Comparison of ENCODE assay signal across 8 mouse cellular contexts in the genomic region with DNA sequence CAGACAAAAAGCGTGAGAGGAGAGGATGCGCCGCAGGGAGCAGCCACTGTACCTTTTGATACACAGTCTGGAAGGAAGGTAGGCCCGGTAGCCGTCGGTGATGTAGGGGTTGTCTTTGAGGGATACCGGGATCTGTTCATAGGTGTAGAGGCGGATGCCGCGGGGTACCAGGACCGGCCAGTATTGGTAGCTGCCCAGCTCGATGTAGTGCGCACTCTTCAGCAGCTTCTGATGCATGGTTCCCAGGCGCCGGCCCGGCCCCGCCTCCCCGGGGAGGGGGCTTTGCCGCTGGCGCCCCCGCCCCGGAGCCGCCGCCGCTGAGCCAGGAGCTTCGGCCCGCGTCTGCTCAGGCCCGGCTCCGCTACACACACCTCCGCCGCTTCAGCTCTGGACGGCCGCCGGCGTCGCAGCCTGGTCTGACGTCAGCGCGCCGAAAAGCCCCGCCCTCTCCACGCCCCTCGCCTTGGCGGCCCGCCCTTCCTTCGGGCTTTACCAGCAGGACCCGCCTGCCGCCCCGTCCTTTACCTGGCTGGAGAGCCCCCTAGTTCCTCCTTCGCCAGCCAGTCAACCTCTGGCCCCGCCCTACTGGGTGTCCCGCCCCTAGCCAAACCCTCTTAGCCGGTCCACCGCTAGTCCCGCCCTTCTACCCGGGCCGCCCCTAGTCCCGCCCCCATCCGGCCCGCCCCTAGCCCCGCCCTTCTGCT. TPM values are rescaled to one million over a fixed set of nuclear protein-coding genes. Genes with fewer than 3 reads are reported as not detected.
DNase-seq lines count a peak whose midpoint lies in the region; ATAC-seq and TF ChIP-seq lines count a peak whose summit lies in the region.

A gene (minus strand): TSS at position 390 of the 704 bp plus-strand sequence.

- H3K4me2 ChIP-seq in forebrain, embryonic 13.5 days = peak within 1 kb of the TSS; percentile 71
- H3K4me2 ChIP-seq in liver, postnatal 0 days (ENCODE audit: low read depth, low read length) = peak within 1 kb of the TSS; percentile 99
- H3K4me2 ChIP-seq in neural tube, embryonic 14.5 days (ENCODE audit: low read depth, low read length) = peak within 1 kb of the TSS; percentile 71

- H3K9ac ChIP-seq in forebrain, embryonic 13.5 days = peak within 1 kb of the TSS; percentile 83
- H3K9ac ChIP-seq in liver, postnatal 0 days (replicated peaks) = peak within 1 kb of the TSS; percentile 71
- peak within 1 kb of the TSS; percentile 75 for H3K9ac ChIP-seq in neural tube, embryonic 14.5 days (replicated peaks; ENCODE audit: low read depth, low read length)

- H3K4me1 ChIP-seq in E14TG2a.4 (replicated peaks; ENCODE audit: low read depth, low read length) = peaks cover 13% of the 10 kb centered on the region
- H3K4me1 ChIP-seq in forebrain, embryonic 13.5 days = peaks cover 26% of the 10 kb centered on the region
- H3K4me1 ChIP-seq in liver, postnatal 0 days (ENCODE audit: insufficient read depth) = peaks cover 9% of the 10 kb centered on the region
- peaks cover 17% of the 10 kb centered on the region for H3K4me1 ChIP-seq in neural tube, embryonic 14.5 days (ENCODE audit: control insufficient read depth, insufficient read depth, low read length)

- H3K4me3 ChIP-seq in E14TG2a.4 (replicated peaks; ENCODE audit: low read length) = peak within 1 kb of the TSS; percentile 91
- peak within 1 kb of the TSS; percentile 75 for H3K4me3 ChIP-seq in forebrain, embryonic 13.5 days
- H3K4me3 ChIP-seq in liver, postnatal 0 days (ENCODE audit: low read depth, low read length) = peak within 1 kb of the TSS; percentile 78
- H3K4me3 ChIP-seq in neural tube, embryonic 14.5 days (ENCODE audit: low read depth, low read length) = peak within 1 kb of the TSS; percentile 60

- peak within 1 kb of the TSS; percentile 57 for H3K27ac ChIP-seq in forebrain, embryonic 13.5 days
- peak within 1 kb of the TSS; percentile 25; the same call in 1 of the 2 replicates for H3K27ac ChIP-seq in liver, postnatal 0 days (ENCODE audit: low read depth)
- peak within 1 kb of the TSS; percentile 75 for H3K27ac ChIP-seq in neural tube, embryonic 14.5 days (ENCODE audit: low read depth, low read length)

- no peak for TF ChIP-seq CTCF in E14TG2a.4 (conservative IDR thresholded peaks at IDR 0.05; ENCODE audit: low read length)
- TF ChIP-seq CTCF in liver, postnatal 0 days (IDR thresholded peaks at IDR 0.05; ENCODE audit: low read depth) = 0 out of 2 replicates have a peak, but pooled peaks have one; percentile 3

- H3K27me3 ChIP-seq in E14TG2a.4 (ENCODE audit: insufficient read depth, low read length) = peaks cover 8% of the 10 kb centered on the region; the same call in 1 of the 2 replicates
- no peaks in the 10 kb centered on the region for H3K27me3 ChIP-seq in forebrain, embryonic 13.5 days
- H3K27me3 ChIP-seq in liver, postnatal 0 days (ENCODE audit: insufficient read depth, low read length) = no peaks in the 10 kb centered on the region
- H3K27me3 ChIP-seq in neural tube, embryonic 14.5 days (ENCODE audit: control insufficient read depth, insufficient read depth, low read length) = no peaks in the 10 kb centered on the region

- intact Hi-C loops in heart, postnatal 10 days (cut with DNase I) = no loop called here

- peak; percentile 85 for DNase-seq in c-Kit-positive CD71-positive TER-119-positive erythroid progenitor cells, embryonic 14.5 days (ENCODE audit: low spot score)
- DNase-seq in heart, postnatal 10 days = peak; percentile 97 to 98
- peak; percentile 45 for DNase-seq in large intestine, adult 2 months (ENCODE audit: low read depth, low spot score)
- DNase-seq in liver, postnatal 0 days = peak; percentile 96
- peak; percentile 98 for DNase-seq in testis, postnatal 10 days (ENCODE audit: low spot score)

- H3K36me3 ChIP-seq in E14TG2a.4 (ENCODE audit: insufficient read depth, low read length) = peaks cover 18% of the 10 kb centered on the region
- H3K36me3 ChIP-seq in forebrain, embryonic 13.5 days (ENCODE audit: poor library complexity, severe bottlenecking) = peaks cover 13% of the 10 kb centered on the region
- H3K36me3 ChIP-seq in liver, postnatal 0 days (replicated peaks; ENCODE audit: insufficient read depth, low read length) = no peaks in the 10 kb centered on the region
- H3K36me3 ChIP-seq in neural tube, embryonic 14.5 days (ENCODE audit: control insufficient read depth, insufficient read depth, low read length) = 0 out of 2 replicates have a peak, but pooled peaks cover 3% of the 10 kb centered on the region

- peak; percentile 98 for ATAC-seq in forebrain, embryonic 13.5 days
- peak; percentile 98 for ATAC-seq in liver, postnatal 0 days
- peak; percentile 98 for ATAC-seq in neural tube, embryonic 14.5 days (ENCODE audit: low read depth)

- H3K9me3 ChIP-seq in E14TG2a.4 (ENCODE audit: low read length) = no peaks in the 10 kb centered on the region
- H3K9me3 ChIP-seq in forebrain, embryonic 13.5 days (replicated peaks) = no peaks in the 10 kb centered on the region
- H3K9me3 ChIP-seq in liver, postnatal 0 days (ENCODE audit: low read length) = no peaks in the 10 kb centered on the region
- no peaks in the 10 kb centered on the region for H3K9me3 ChIP-seq in neural tube, embryonic 14.5 days (ENCODE audit: control insufficient read depth, low read length)

- no peak for TF ChIP-seq EP300 in liver, postnatal 0 days (IDR thresholded peaks at IDR 0.05; ENCODE audit: low read depth)

- under 1% methylated on average over 60 of the region's 62 CpGs for WGBS in forebrain, embryonic 13.5 days
- 1% methylated on average over 62 of the region's 62 CpGs for WGBS in large intestine, adult 2 months
- under 1% methylated on average over 51 of the region's 62 CpGs for WGBS in liver, postnatal 0 days (ENCODE audit: insufficient replicate concordance)
- under 1% methylated on average over 40 of the region's 62 CpGs for WGBS in neural tube, embryonic 14.5 days

RNA-seq across cellular contexts. Expression of the gene that starts here (rescaled TPM):
- polyA plus RNA-seq in forebrain, embryonic 13.5 days (2015; fragmentation: Nextera tagmentation; extraction: Ambion mirVana) = 17.1 and 19.0 TPM in 2 replicates
- 1 to 10 TPM; 2.4 to 3.5 TPM for total RNA-seq in heart, postnatal 10 days (2021)
- polyA plus RNA-seq in large intestine, adult 2 months (2012; rRNA removed) = 1.1 TPM in 2 replicates
- polyA plus RNA-seq in liver, postnatal 0 days (2015; fragmentation: Nextera tagmentation; extraction: Ambion mirVana) = 1.9 TPM in 2 replicates
- 22.3 and 25.3 TPM in 2 replicates for polyA plus RNA-seq in neural tube, embryonic 14.5 days (2014; fragmentation: Nextera tagmentation; extraction: Ambion mirVana)

Comparison
In these comparisons a context has a peak if more than half of its experiments do, and no peak if none do; other contexts are left out.
1. Peak in every context shown above with its lines: DNase-seq, ATAC-seq, H3K4me3 ChIP-seq and H3K27ac ChIP-seq.
2. DNase-seq: peak in every context shown above with its lines; median percentile 98 in testis, postnatal 10 days; 98 in heart, postnatal 10 days; 96 in liver, postnatal 0 days; 85 in c-Kit-positive CD71-positive TER-119-positive erythroid progenitor cells, embryonic 14.5 days; 45 in large intestine, adult 2 months.
3. H3K27ac ChIP-seq: peak in every context shown above with its lines; median percentile 75 in neural tube, embryonic 14.5 days; 57 in forebrain, embryonic 13.5 days; 25 in liver, postnatal 0 days.